Mouse (Mus musculus): ENCODE results near the gene Ackr4.

Gene Ackr4

GRCm38 (mm10) chr9:104126833-104127232 lies at the start of gene Ackr4:
TSS of gene Ackr4 (minus strand) at chr9:104126933.
- no peak for DNase-seq (ENCODE audit: low spot score in 2 of 2)

- DNase-seq (ENCODE audit: low spot score in 2 of 2), result no peak
These were observed 45.6 kb upstream of the Ackr4 start for GRCm38 (mm10) chr9:104172342-104172741.

GRCm38 (mm10) chr9:104171651-104172050 lies 44.9 kb upstream of the Ackr4 start:
- no peak for DNase-seq (ENCODE audit: low spot score in 2 of 2)

GRCm38 (mm10) chr9:104169986-104170385 lies 43.3 kb upstream of the Ackr4 start:
- no peak for DNase-seq (ENCODE audit: low spot score in 2 of 2)

- no peak for DNase-seq (ENCODE audit: low spot score in 2 of 2)
These were observed 39.2 kb upstream of the Ackr4 start for GRCm38 (mm10) chr9:104165926-104166325.

- DNase-seq (ENCODE audit: low spot score in 2 of 2), result no peak
These were observed 37.5 kb upstream of the Ackr4 start for GRCm38 (mm10) chr9:104164194-104164593.

GRCm38 (mm10) chr9:104161117-104161516 lies 34.4 kb upstream of the Ackr4 start:
- DNase-seq (ENCODE audit: low spot score in 2 of 2), result no peak

GRCm38 (mm10) chr9:104157291-104157690 lies 30.6 kb upstream of the Ackr4 start:
- DNase-seq (ENCODE audit: low spot score in 2 of 2), result no peak

GRCm38 (mm10) chr9:104156506-104156905 lies 29.8 kb upstream of the Ackr4 start:
- no peak for DNase-seq (ENCODE audit: low spot score in 2 of 2)

GRCm38 (mm10) chr9:104155100-104155715 lies 28.5 kb upstream of the Ackr4 start:
- DNase-seq (ENCODE audit: low spot score in 2 of 2), result no peak

- no peak for DNase-seq (ENCODE audit: low spot score in 2 of 2)
These were observed 25.4 kb upstream of the Ackr4 start for GRCm38 (mm10) chr9:104152121-104152520.

GRCm38 (mm10) chr9:104148969-104149368 lies 22.2 kb upstream of the Ackr4 start:
- no peak for DNase-seq (ENCODE audit: low spot score in 2 of 2)

GRCm38 (mm10) chr9:104146683-104147082 lies 19.9 kb upstream of the Ackr4 start:
- no peak for DNase-seq (ENCODE audit: low spot score in 2 of 2)

GRCm38 (mm10) chr9:104144314-104144996 lies 17.7 kb upstream of the Ackr4 start:
- no peak for DNase-seq (ENCODE audit: low spot score in 2 of 2)

GRCm38 (mm10) chr9:104142805-104143204 lies 16.1 kb upstream of the Ackr4 start:
- DNase-seq (ENCODE audit: low spot score in 2 of 2), result no peak

- DNase-seq (ENCODE audit: low spot score in 2 of 2), result no peak
These were observed 13.6 kb upstream of the Ackr4 start for GRCm38 (mm10) chr9:104140351-104140750.

GRCm38 (mm10) chr9:104130141-104130755 lies 3.5 kb upstream of the Ackr4 start:
- DNase-seq (ENCODE audit: low spot score in 2 of 2), result peak in 1 of 2 experiments; percentile 52

GRCm38 (mm10) chr9:104128110-104128509 lies 1.4 kb upstream of the Ackr4 start:
- no peak for DNase-seq (ENCODE audit: low spot score in 2 of 2)

- no peak for DNase-seq (ENCODE audit: low spot score in 2 of 2)
These were observed 3.1 kb downstream of the Ackr4 start for GRCm38 (mm10) chr9:104123622-104124021.

GRCm38 (mm10) chr9:104123101-104123500 lies 3.6 kb downstream of the Ackr4 start:
- DNase-seq (ENCODE audit: low spot score in 2 of 2), result no peak

- no peak for DNase-seq (ENCODE audit: low spot score in 2 of 2)
These were observed 17.6 kb downstream of the Ackr4 start for GRCm38 (mm10) chr9:104109151-104109550.

GRCm38 (mm10) chr9:104108571-104109143 lies 18.1 kb downstream of the Ackr4 start:
- DNase-seq (ENCODE audit: low spot score in 2 of 2), result no peak

- DNase-seq (ENCODE audit: low spot score in 2 of 2), result no peak
These were observed 19.3 kb downstream of the Ackr4 start for GRCm38 (mm10) chr9:104107482-104107881.

All from urinary bladder, postnatal 4 days (tissue).